Mouse (Mus musculus): ENCODE measurements around the gene Tubgcp2.

The Tubgcp2 gene

GRCm38 (mm10) chr7:139950283-139950971 is 86.0 kb downstream of the Tubgcp2 start:
- DNase-seq (ENCODE audit: extremely low spot score, low read depth, low spot score): no peak

DNA sequence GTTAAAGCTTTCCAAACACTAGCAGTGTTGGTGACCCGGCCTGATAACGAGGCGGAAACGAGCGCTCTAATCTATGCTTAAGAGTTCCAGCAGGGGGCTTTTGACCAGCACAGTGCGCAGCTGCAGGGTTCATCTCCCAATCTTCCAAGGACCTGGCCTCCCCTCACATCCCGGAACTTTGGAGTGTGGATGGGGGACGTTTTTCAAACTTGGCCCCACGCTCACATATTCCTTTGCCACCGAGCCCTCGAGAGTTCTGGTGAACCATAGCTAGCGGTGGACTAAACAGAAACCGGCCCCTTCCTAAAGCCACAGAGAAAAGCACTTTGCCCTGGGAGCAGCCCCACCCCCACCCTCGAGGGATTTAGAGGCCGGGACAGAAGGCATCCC is 86.6 kb downstream of the Tubgcp2 start:
- DNase-seq (ENCODE audit: extremely low spot score, low read depth, low spot score): no peak

GRCm38 (mm10) chr7:139946032-139946431 is 90.4 kb downstream of the Tubgcp2 start:
- no peak for DNase-seq (ENCODE audit: extremely low spot score, low read depth, low spot score)

Data from hindlimb bud, embryonic 11.5 days (tissue).